Mouse (Mus musculus) G1E (cell line): ENCODE measurements around the gene Dse.

Source experiments
- CTCF ChIP-seq: IDR thresholded peaks from 2 replicates; pipeline ENCODE4 v1.5.1; 2012; ENCODE audit warnings: low read depth, low read length, inconsistent platforms, mixed read lengths
- GATA1 ChIP-seq: IDR thresholded peaks from 2 replicates; pipeline ENCODE4 v1.6.1; 2012; ENCODE audit warnings: borderline replicate concordance, low read length, inconsistent platforms, mixed read lengths
- GATA2 ChIP-seq: IDR thresholded peaks from 2 replicates; pipeline ENCODE4 v1.6.1; 2012; ENCODE audit warnings: low read depth, low read length, inconsistent platforms, borderline replicate concordance
- POLR2AphosphoS5 ChIP-seq: IDR thresholded peaks from 2 replicates; pipeline ENCODE4 v1.6.1; 2012; ENCODE audit warnings: low read depth, low read length, inconsistent platforms; ENCODE audit not compliant: insufficient replicate concordance
- TAL1 ChIP-seq: conservative IDR thresholded peaks from 2 replicates; pipeline ENCODE4 v1.6.1; 2012; ENCODE audit warnings: low read depth, low read length, inconsistent platforms, mixed read lengths

- no peak for TF ChIP-seq TAL1
- TF ChIP-seq GATA1, result no peak
- TF ChIP-seq CTCF, result no peak
- TF ChIP-seq POLR2AphosphoS5, result no peak
- TF ChIP-seq GATA2, result no peak
Measured at GRCm38 (mm10) chr10:34128391-34128790, 79.1 kb downstream of the Dse start.
